Mouse (Mus musculus): Measurements from ENCODE around the gene Doc2b. TPM values are rescaled to one million over a fixed set of nuclear protein-coding genes. Genes with fewer than 3 reads are reported as not detected.
"Not testable (repeated sequence)": the region's sequence is repeated elsewhere in the genome, so short reads cannot be mapped to it uniquely, and the experiment has no call there.

Gene Doc2b
- polyA plus RNA-seq, 1 experiment from 2014 or later, result 1.4 TPM

DNA sequence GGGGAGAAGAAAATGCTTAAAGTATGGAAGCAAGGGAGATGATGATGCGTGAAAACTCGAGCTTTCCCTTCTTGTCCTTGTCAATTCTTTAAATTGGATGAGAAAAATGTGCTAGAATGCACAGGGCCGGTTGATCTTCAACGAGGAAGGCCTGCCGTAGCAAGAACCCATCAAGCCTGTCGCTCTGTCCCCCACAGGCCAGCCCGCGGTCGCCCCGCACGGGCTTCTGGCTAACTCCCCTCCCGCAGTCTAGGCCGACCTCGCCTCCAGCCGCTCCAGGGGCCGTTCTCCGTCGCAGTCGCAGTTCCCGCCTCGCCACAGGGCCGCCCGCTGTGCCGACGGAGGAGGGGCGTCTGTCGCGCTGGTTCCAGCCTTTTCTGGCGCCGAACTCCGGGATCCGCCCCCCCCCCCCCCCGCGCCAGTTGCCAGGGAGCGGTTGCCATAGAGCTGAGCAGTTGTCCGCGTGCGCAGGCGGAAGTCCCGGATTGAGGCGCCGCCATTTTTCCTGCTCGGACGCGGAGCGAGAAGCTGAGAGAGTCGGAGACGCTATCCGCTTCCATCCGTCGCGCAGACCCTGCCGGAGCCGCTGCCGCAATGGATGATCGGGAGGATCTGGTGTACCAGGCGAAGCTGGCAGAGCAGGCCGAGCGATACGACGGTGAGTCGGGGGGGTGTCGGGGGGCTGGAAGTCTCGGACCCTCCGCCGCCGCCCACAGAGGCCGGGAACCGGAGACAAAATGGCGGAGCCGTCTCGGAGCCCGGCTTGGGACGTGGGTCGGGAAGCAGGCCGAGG is 63.2 kb downstream of the Doc2b start, which contains the start of gene Ywhae:
Gene Ywhae, plus strand, starts transcription at position 436 of the 793 bp plus-strand sequence.
- Histone ChIP-seq H3K4me3 (replicated peaks) (peak within 1 kb of the TSS; percentile 93), H3K9me3 (replicated peaks) (no peaks in the 10 kb centered on the region), H3K27ac (peak within 1 kb of the TSS; percentile 98), H3K4me2 (peak within 1 kb of the TSS; percentile 82), H3K4me1 (peaks cover 40% of the 10 kb centered on the region), H3K36me3 (0 out of 2 replicates have a peak, but pooled peaks cover 4% of the 10 kb centered on the region), H3K27me3 (no peaks in the 10 kb centered on the region), H3K9ac (peak within 1 kb of the TSS; percentile 99)
- peak; percentile 95 for ATAC-seq (replicated peaks; ENCODE audit: low FRiP score)
- under 1% methylated on average over 74 of the region's 76 CpGs for WGBS

DNA sequence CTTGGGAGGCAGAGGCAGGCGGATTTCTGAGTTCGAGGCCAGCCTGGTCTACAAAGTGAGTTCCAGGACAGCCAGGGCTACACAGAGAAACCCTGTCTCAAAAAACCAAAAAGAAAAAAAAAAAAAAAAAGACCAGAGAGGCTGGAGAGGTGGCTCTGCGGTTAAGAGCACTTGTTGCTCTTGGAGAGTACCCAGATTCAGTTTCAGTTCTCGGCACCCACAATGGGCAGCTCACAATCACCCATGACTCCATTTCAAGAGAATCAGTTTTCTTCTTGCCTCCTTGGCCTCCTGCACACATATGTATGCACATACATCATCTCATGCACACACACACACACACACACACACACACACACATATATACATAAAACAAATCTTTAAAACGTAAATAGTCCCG is 68.2 kb downstream of the Doc2b start:
- H3K9me3 ChIP-seq (replicated peaks); H3K36me3 ChIP-seq; H3K4me2 ChIP-seq; H3K9ac ChIP-seq; H3K4me3 ChIP-seq (replicated peaks); ATAC-seq (replicated peaks; ENCODE audit: low FRiP score); H3K27me3 ChIP-seq; H3K27ac ChIP-seq: not testable (repeated sequence)
- H3K4me1 ChIP-seq, result peaks cover 10% of the 10 kb centered on the region
- WGBS, result 92% methylated on average over 6 of the region's 6 CpGs

DNA sequence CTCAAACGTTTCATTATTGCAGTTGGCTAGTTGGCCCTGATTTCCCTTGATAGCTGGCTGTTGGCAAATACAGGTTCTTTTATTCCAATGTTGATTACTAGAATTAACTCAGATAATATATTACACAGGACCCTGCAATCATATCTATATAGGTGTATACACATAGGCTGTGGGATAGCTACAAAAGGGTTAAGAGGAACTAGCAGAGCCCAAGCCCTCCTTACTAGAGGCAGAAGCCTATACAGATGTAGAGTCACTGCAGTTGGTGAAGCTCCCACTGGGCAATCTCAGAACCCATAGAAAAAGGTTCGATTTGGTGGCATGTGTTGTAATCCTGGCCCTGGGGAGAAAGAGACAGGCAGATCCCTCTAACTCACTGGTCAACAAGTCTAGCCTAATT is 68.7 kb downstream of the Doc2b start:
- H3K9me3 ChIP-seq (replicated peaks), result no peaks in the 10 kb centered on the region

DNA sequence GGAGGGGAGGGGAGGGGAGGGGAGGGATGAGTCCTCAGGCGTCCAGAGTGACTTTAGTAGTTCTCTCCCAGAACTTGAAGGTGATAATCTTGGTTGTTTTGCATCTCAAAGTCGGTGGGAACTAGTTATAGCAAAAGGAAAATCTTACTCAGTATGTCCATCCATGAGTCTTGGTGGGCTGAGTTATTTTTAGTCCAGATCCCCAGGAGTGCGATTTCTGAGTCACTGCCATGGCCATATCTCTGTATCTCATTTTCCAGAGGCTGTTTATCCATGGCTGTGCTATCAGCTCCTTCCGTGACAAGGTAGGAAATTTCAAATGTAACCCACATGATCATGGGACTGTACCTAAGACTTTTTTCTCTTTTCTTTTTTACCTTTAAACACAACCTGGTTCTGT is 73.5 kb downstream of the Doc2b start:
- Histone ChIP-seq H3K9me3 (replicated peaks) (peaks cover 11% of the 10 kb centered on the region; the same call in 1 of the 2 replicates), H3K36me3 (no peaks in the 10 kb centered on the region), H3K27ac (no peak overlapping the region), H3K4me3 (replicated peaks) (no peak overlapping the region), H3K9ac (no peak overlapping the region), H3K27me3 (no peaks in the 10 kb centered on the region), H3K4me2 (no peak overlapping the region), H3K4me1 (no peaks in the 10 kb centered on the region)
- 58% methylated on average over 4 of the region's 4 CpGs for WGBS
- ATAC-seq (replicated peaks; ENCODE audit: low FRiP score), result no peak

More for the DNA sequence above, 68.7 kb downstream of the Doc2b start:
- H3K27ac ChIP-seq, result no peak overlapping the region
- no peak overlapping the region for H3K4me3 ChIP-seq (replicated peaks)
- 76% methylated on average over 2 of the region's 2 CpGs for WGBS
- ATAC-seq (replicated peaks; ENCODE audit: low FRiP score), result no peak
- H3K36me3 ChIP-seq, result no peaks in the 10 kb centered on the region
- no peak overlapping the region for H3K4me2 ChIP-seq
- peaks cover 7% of the 10 kb centered on the region for H3K4me1 ChIP-seq
- no peaks in the 10 kb centered on the region for H3K27me3 ChIP-seq
- no peak overlapping the region for H3K9ac ChIP-seq

Other genes starting within 250 kb of the Doc2b start
- gene Pitpna, start 208.0 kb downstream of the Doc2b start, polyA plus RNA-seq (2015; fragmentation: Nextera tagmentation; extraction: Ambion mirVana), result 77.6 and 83.5 TPM in 2 replicates
- 26.6 and 28.7 TPM in 2 replicates for gene Inpp5k, start 165.1 kb downstream of the Doc2b start, polyA plus RNA-seq (2015; fragmentation: Nextera tagmentation; extraction: Ambion mirVana)
- 59.8 and 67.6 TPM in 2 replicates for gene Myo1c, start 145.5 kb downstream of the Doc2b start, polyA plus RNA-seq (2015; fragmentation: Nextera tagmentation; extraction: Ambion mirVana)
- gene Crk, start 116.8 kb downstream of the Doc2b start, polyA plus RNA-seq (2015; fragmentation: Nextera tagmentation; extraction: Ambion mirVana), result 119 and 131 TPM in 2 replicates
- gene Ywhae, start 63.2 kb downstream of the Doc2b start, polyA plus RNA-seq (2015; fragmentation: Nextera tagmentation; extraction: Ambion mirVana), result 963 and 1,014 TPM in 2 replicates
- 13.8 and 14.5 TPM in 2 replicates for gene Rph3al, start 142.4 kb upstream of the Doc2b start, polyA plus RNA-seq (2015; fragmentation: Nextera tagmentation; extraction: Ambion mirVana)
- gene 1700016K19Rik, start 203.9 kb upstream of the Doc2b start, polyA plus RNA-seq (2015; fragmentation: Nextera tagmentation; extraction: Ambion mirVana), result 0.40 TPM in 1 of 2 replicates, not detected in the other
- gene Rflnb, start 231.7 kb upstream of the Doc2b start, polyA plus RNA-seq (2015; fragmentation: Nextera tagmentation; extraction: Ambion mirVana), result 27.7 and 30.6 TPM in 2 replicates